Mouse (Mus musculus) bone marrow, adult 2 months (tissue): ENCODE results near the gene Paics.

Experiments used
- CTCF ChIP-seq: fragments of 200-500 bp; IDR thresholded peaks from 2 replicates; pipeline ENCODE4 v1.5.1; 2011; ENCODE audit warnings: low read length, control low read depth; ENCODE audit not compliant: control insufficient read depth, insufficient read depth
- POLR2A ChIP-seq: fragments of 200-500 bp; IDR thresholded peaks from 2 replicates; pipeline ENCODE4 v1.6.1; 2011; ENCODE audit warnings: low read depth, mild to moderate bottlenecking, control low read depth, low read length, borderline replicate concordance; ENCODE audit not compliant: control insufficient read depth

GRCm38 (mm10) chr5:76969250-76969649 lies 18.1 kb downstream of the Paics start:
- TF ChIP-seq CTCF (no peak), POLR2A (no peak)
